In the genomic region with DNA sequence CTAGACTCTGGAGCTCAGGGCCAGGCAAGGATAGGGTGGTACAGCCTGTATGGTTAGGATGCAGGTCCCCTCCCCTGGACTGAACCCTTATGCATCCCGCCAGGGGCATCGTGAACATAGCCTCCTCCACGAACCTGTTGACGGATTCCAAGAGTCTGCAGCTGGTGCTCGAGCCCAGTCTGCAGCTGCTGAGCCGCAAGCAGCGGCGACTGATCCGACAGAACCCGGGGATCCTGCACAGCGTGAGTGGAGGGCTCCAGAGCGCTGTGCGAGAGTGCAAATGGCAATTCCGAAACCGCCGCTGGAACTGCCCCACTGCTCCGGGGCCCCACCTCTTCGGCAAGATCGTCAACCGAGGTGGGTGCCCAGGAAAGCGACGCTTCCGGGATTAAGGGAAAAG, we compare ENCODE assay signal across 10 mouse cellular contexts. TPM values are rescaled to one million over a fixed set of nuclear protein-coding genes. Genes with fewer than 3 reads are reported as not detected.
A peak's percentile ranks its signal among the peaks of the same experiment; 100 is the strongest.
DNase-seq lines count a peak whose midpoint lies in the region; ATAC-seq and TF ChIP-seq lines count a peak whose summit lies in the region.
"Had no signal": no experiment of that assay in that cellular context is flagged by ENCODE, and none has a peak within 500 bp of the region (broad histone marks: within the 10 kb centered on the region; RNA-seq: fewer than 3 reads in every experiment).

No protein-coding gene starts in this region.

- H3K4me3 ChIP-seq in lung, embryonic 14.5 days (ENCODE audit: low read depth, low read length): peak overlapping the region; percentile 22
- H3K4me3 ChIP-seq in intestine, embryonic 16.5 days (ENCODE audit: low read length): peak overlapping the region; percentile 40
- H3K4me3 ChIP-seq in olfactory bulb, adult 2 months (ENCODE audit: insufficient read depth, low read depth, low read length): peak overlapping the region; percentile 11

- H3K36me3 ChIP-seq in lung, embryonic 14.5 days (ENCODE audit: insufficient read depth): no peaks in the 10 kb centered on the region
- no peaks in the 10 kb centered on the region for H3K36me3 ChIP-seq in intestine, embryonic 16.5 days (ENCODE audit: control insufficient read depth, insufficient read depth, low read length)

- no peaks in the 10 kb centered on the region for H3K4me1 ChIP-seq in lung, embryonic 14.5 days (ENCODE audit: insufficient read depth)
- peaks cover 24% of the 10 kb centered on the region for H3K4me1 ChIP-seq in intestine, embryonic 16.5 days (ENCODE audit: control insufficient read depth, insufficient read depth, low read length)
- peaks cover 35% of the 10 kb centered on the region for H3K4me1 ChIP-seq in olfactory bulb, adult 2 months (ENCODE audit: control insufficient read depth, insufficient read depth, low read length)

- TF ChIP-seq CTCF in lung, embryonic 14.5 days (IDR thresholded peaks at IDR 0.05; ENCODE audit: low read depth): no peak
- TF ChIP-seq CTCF in olfactory bulb, adult 2 months (IDR thresholded peaks at IDR 0.05; ENCODE audit: insufficient read depth, low read depth, low read length): no peak

- ATAC-seq in lung, embryonic 14.5 days (ENCODE audit: insufficient read depth): no peak
- ATAC-seq in intestine, embryonic 16.5 days: no peak

- H3K9me3 ChIP-seq in lung, embryonic 14.5 days (ENCODE audit: low read depth, low read length): no peaks in the 10 kb centered on the region
- H3K9me3 ChIP-seq in intestine, embryonic 16.5 days (ENCODE audit: control insufficient read depth, low read length): no peaks in the 10 kb centered on the region

- H3K4me2 ChIP-seq in lung, embryonic 14.5 days: peak overlapping the region; percentile 43; the same call in 1 of the 2 replicates
- H3K4me2 ChIP-seq in intestine, embryonic 16.5 days (ENCODE audit: low read depth, low read length): peak overlapping the region; percentile 52

- H3K27me3 ChIP-seq in lung, embryonic 14.5 days (ENCODE audit: insufficient read depth, low read length): peaks cover 88% of the 10 kb centered on the region
- peaks cover 82% of the 10 kb centered on the region for H3K27me3 ChIP-seq in intestine, embryonic 16.5 days (replicated peaks; ENCODE audit: control insufficient read depth, insufficient read depth, low read length)

- TF ChIP-seq POLR2A in olfactory bulb, adult 2 months (IDR thresholded peaks at IDR 0.05; ENCODE audit: insufficient read depth, low read depth, low read length): no peak

- no peak overlapping the region for H3K9ac ChIP-seq in lung, embryonic 14.5 days
- no peak overlapping the region for H3K9ac ChIP-seq in intestine, embryonic 16.5 days (ENCODE audit: low read depth, low read length)

- H3K27ac ChIP-seq in lung, embryonic 14.5 days (ENCODE audit: low read depth): no peak overlapping the region
- no peak overlapping the region for H3K27ac ChIP-seq in intestine, embryonic 16.5 days (ENCODE audit: low read length)
- H3K27ac ChIP-seq in olfactory bulb, adult 2 months (ENCODE audit: insufficient read depth, low read depth, low read length): no peak overlapping the region

- DNase-seq in adrenal gland, postnatal 14 days: peak; percentile 17
- no peak for DNase-seq in adrenal gland, postnatal 36 days
- no peak for DNase-seq in lung, embryonic 14.5 days
- no peak for DNase-seq in lung, postnatal 25 days (ENCODE audit: low spot score)
- DNase-seq in cerebellum, adult 9-11 months: no peak
- DNase-seq in ovary, postnatal 14 days (ENCODE audit: low spot score): no peak
- DNase-seq: adrenal gland, adult 2 months had no signal

- WGBS in lung, embryonic 14.5 days: under 1% methylated on average over 23 of the region's 23 CpGs
- under 1% methylated on average over 23 of the region's 23 CpGs for WGBS in intestine, embryonic 16.5 days
- 1% methylated on average over 23 of the region's 23 CpGs for WGBS in olfactory bulb, adult 2 months

RNA-seq across cellular contexts. Expression of gene Wnt1, which starts 1.1 kb away (rescaled TPM):
- not detected in 2 replicates for total RNA-seq in adrenal gland, postnatal 14 days (2021)
- not detected for total RNA-seq in adrenal gland, postnatal 36 days (2021)
- not detected in 2 replicates for polyA plus RNA-seq in lung, embryonic 14.5 days (2014; fragmentation: Nextera tagmentation; extraction: Ambion mirVana)
- polyA plus RNA-seq in intestine, embryonic 16.5 days (2015; fragmentation: Nextera tagmentation; extraction: Ambion mirVana): not detected in 2 replicates
- polyA plus RNA-seq in olfactory bulb, adult 2 months (2012; ENCODE audit: insufficient read depth, insufficient read length, low replicate concordance, missing spikeins): not detected in 2 replicates
- total RNA-seq: adrenal gland, adult 2 months; layer of hippocampus, adult 18-20 months had no signal

RNA-seq across cellular contexts. Expression of gene Wnt10b, which starts 12.8 kb away (rescaled TPM):
- total RNA-seq in adrenal gland, postnatal 14 days (2021): 0.48 and 0.79 TPM in 2 replicates
- total RNA-seq in adrenal gland, postnatal 36 days (2021): 1 to 10 TPM; 1.1 to 1.3 TPM
- 0.11 TPM in 1 of 2 replicates, not detected in the other for polyA plus RNA-seq in lung, embryonic 14.5 days (2014; fragmentation: Nextera tagmentation; extraction: Ambion mirVana)
- 0.09 TPM in 1 of 2 replicates, not detected in the other for polyA plus RNA-seq in intestine, embryonic 16.5 days (2015; fragmentation: Nextera tagmentation; extraction: Ambion mirVana)
- polyA plus RNA-seq in olfactory bulb, adult 2 months (2012; ENCODE audit: insufficient read depth, insufficient read length, low replicate concordance, missing spikeins): not detected in 2 replicates

RNA-seq across cellular contexts. Expression of gene Ddn, which starts 18.5 kb away (rescaled TPM):
- total RNA-seq in adrenal gland, postnatal 14 days (2021): 0.11 TPM in 1 of 2 replicates, not detected in the other
- total RNA-seq in adrenal gland, postnatal 36 days (2021): under 1 TPM; 0.10 to 0.30 TPM
- polyA plus RNA-seq in lung, embryonic 14.5 days (2014; fragmentation: Nextera tagmentation; extraction: Ambion mirVana): 0.04 and 0.12 TPM in 2 replicates
- polyA plus RNA-seq in intestine, embryonic 16.5 days (2015; fragmentation: Nextera tagmentation; extraction: Ambion mirVana): not detected in 2 replicates
- 108 TPM in 1 of 2 replicates, not detected in the other for polyA plus RNA-seq in olfactory bulb, adult 2 months (2012; ENCODE audit: insufficient read depth, insufficient read length, low replicate concordance, missing spikeins)

RNA-seq across cellular contexts. Expression of gene Arf3, which starts 27.7 kb away (rescaled TPM):
- 98.5 and 104 TPM in 2 replicates for total RNA-seq in adrenal gland, postnatal 14 days (2021)
- 100 to 1,000 TPM; 132 to 140 TPM for total RNA-seq in adrenal gland, postnatal 36 days (2021)
- polyA plus RNA-seq in lung, embryonic 14.5 days (2014; fragmentation: Nextera tagmentation; extraction: Ambion mirVana): 35.4 and 42.5 TPM in 2 replicates
- polyA plus RNA-seq in intestine, embryonic 16.5 days (2015; fragmentation: Nextera tagmentation; extraction: Ambion mirVana): 35.4 and 40.1 TPM in 2 replicates
- 167 TPM in 1 of 2 replicates, not detected in the other for polyA plus RNA-seq in olfactory bulb, adult 2 months (2012; ENCODE audit: insufficient read depth, insufficient read length, low replicate concordance, missing spikeins)

RNA-seq across cellular contexts. Expression of gene Prkag1, which starts 40.6 kb away (rescaled TPM):
- total RNA-seq in adrenal gland, postnatal 14 days (2021): 59.1 and 62.5 TPM in 2 replicates
- total RNA-seq in adrenal gland, postnatal 36 days (2021): 10 to 100 TPM; 68.3 to 87.0 TPM
- 93.4 and 93.7 TPM in 2 replicates for polyA plus RNA-seq in lung, embryonic 14.5 days (2014; fragmentation: Nextera tagmentation; extraction: Ambion mirVana)
- 92.2 and 94.6 TPM in 2 replicates for polyA plus RNA-seq in intestine, embryonic 16.5 days (2015; fragmentation: Nextera tagmentation; extraction: Ambion mirVana)
- polyA plus RNA-seq in olfactory bulb, adult 2 months (2012; ENCODE audit: insufficient read depth, insufficient read length, low replicate concordance, missing spikeins): not detected in 2 replicates
